Mouse (Mus musculus) right cerebral cortex, adult 2 months (tissue): ENCODE results near the gene Olfr1352.
"Not testable (repeated sequence)": the region's sequence is repeated elsewhere in the genome, so short reads cannot be mapped to it uniquely, and the experiment has no call there.

Source experiments
- DNase-seq, 2 experiments: peaks; one replicate each; pipeline ENCODE4 v3.0.0; 2021 to 2022; ENCODE audit warnings: low spot score in 2 of 2

The Olfr1352 gene

GRCm38 (mm10) chr10:78980750-78981149 is at the start of gene Olfr1352:
TSS of gene Olfr1352 (plus strand) at chr10:78981050.
- no peak for DNase-seq

GRCm38 (mm10) chr10:78950336-78950735 is 30.5 kb upstream of the Olfr1352 start, which contains the start of gene Olfr8:
TSS of gene Olfr8 (plus strand) at chr10:78950636.
- not testable (repeated sequence) for DNase-seq

- DNase-seq: not testable (repeated sequence)
Measured at GRCm38 (mm10) chr10:78963009-78963408, 17.8 kb upstream of the Olfr1352 start, which contains the start of gene Olfr1353. TSS of gene Olfr1353 (plus strand) at chr10:78963309.

GRCm38 (mm10) chr10:79012172-79012571 is 31.3 kb downstream of the Olfr1352 start, which contains the start of gene Olfr1351:
TSS of gene Olfr1351 (plus strand) at chr10:79012472.
- no peak for DNase-seq

- no peak for DNase-seq
Measured at GRCm38 (mm10) chr10:79028441-79028840, 47.6 kb downstream of the Olfr1352 start, which contains the start of gene Olfr57. TSS of gene Olfr57 (plus strand) at chr10:79028741.
